Mouse (Mus musculus) layer of hippocampus, postnatal 36 days (tissue): ENCODE measurements around the gene Lrba. TPM values are rescaled to one million over a fixed set of nuclear protein-coding genes. Genes with fewer than 3 reads are reported as not detected.

Source experiments
- DNase-seq, 2 experiments: peaks; one replicate each; pipeline ENCODE4 v3.0.0; 2022
- total RNA-seq, 2 experiments: library from RNA; stranded (reverse); gene quantifications; 2 replicates each; pipeline ENCODE4 v1.2.3; 2021

Gene Lrba
- total RNA-seq, 2 experiments from 2014 or later = 25.7 to 29.9 TPM

DNA sequence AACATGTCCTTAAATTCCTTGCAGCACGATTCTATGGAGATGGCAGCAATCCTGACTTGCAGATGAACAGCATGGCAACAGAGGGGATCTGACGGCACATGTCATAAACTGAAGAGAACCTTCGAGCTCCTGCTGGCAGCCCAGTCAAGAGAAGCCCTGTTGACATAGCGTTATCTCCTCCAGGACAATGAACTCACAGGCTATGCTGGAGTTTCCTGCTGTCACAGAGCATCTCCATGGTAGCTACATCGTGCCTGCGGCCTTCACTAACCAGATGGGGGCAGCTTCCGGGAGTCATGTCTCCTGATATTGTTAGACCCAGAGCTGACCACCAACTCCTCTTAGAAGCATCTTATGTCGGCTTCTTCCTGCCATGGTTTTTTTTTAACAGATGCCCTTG is 578.3 kb downstream of the Lrba start:
- DNase-seq = no peak

DNA sequence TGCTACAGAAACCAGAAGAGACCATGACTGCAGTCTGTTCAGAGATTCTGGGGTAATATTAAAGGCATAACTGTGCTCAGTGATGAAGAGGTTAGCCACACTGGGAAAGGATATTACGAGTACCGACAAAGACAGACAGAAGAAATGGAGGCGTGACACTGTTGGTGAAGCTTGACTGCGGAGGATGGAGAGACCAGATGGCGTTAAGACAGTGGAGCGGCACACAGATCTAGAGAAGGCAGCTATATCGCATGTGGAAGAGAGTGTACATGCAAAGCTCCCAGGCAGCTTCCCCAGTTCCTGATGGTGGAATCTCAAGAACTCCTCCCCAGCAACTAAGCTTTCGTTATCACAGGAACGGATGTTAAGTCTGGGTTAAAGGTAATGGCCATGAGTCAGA is 579.8 kb downstream of the Lrba start:
- DNase-seq = peak; percentile 59 to 65

DNA sequence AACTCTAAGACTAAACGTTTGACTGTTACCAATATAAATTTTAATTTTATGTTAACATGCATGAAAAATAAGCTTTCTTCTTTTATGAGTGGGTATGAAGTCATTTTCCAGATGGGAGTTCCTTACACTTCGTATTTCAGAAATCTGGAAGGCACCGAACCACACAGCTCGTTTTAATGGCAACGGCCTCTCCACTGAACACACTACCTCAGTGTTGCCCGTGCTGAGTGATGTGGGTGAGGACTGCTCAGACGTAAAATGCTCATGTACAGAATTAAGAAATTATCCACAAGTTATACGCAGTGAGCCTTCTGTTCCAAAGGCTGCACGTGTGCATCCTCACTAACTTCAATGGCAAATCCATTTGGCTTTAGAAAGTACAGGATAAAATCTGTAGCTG is 582.4 kb downstream of the Lrba start:
- no peak for DNase-seq

DNA sequence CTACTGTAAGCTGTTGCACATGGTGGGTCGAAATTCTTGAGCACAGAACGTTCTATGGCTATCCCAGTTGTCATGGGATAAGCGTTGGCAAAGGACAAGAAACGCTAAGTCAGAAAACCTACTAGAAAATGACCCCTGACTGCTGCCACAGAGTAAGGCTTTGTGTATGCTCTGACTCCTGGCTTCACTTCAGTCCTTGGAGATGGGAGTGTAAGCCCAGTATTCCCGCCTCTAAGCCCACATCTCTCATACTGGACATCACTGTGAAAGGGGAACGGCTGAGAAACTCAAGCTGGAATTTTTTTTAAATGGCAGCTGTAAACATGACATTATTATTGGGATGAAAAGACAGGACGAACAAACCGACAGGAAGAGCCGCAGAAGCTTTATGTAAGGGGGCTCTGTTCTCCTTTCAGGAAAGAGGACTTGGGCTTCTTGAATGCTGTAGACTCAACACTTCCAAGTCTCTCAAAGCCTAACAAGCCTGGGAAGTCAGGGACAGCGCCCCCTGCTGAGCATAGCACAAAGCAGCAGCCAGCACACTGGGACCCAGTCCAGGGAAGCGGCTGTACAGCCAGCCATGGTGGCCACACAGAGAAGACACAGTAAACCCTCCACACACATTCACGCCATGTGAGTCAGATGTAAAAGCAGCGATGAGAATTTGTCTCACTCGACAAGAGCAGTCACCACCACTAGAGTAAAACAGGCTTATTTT is 583.4 kb downstream of the Lrba start:
- peak in 1 of 2 experiments; percentile 74 for DNase-seq

DNA sequence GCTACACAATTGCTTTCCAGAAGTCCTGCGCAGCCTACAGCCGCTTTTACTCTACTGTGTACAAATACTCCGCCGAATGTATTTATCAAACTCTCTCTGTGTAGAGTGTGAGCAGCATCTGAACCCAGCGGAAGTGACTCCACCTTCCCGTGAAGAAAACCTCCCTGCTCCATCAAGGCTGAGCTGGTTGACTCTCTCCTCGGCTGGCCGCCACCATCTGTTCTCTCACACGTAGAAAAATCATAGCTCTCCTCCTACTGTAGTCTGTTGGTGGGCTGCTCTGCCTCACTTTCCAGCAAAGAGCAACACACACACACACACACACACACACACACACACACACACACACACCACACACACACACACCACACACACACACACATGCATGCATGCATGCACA is 584.7 kb downstream of the Lrba start:
- no peak for DNase-seq

DNA sequence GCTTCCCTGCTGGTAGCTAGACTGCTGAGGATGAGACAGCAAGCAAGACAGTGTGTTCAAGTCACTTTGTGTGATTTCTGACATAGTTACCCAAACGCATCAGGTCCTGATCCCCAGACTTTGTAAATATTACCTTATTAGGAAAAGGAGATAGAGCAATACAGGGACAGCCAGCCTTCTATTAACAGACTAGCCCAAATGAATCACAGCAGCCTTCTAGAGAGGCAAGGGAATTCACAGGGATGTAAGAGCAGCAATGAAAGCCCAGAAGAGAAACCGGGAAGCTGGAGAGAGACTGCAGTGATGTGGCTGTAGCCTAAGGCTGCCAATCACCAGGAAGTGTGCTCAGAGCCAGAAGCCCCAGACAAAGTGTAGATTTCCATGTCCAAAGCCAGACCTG is 585.2 kb downstream of the Lrba start:
- no peak for DNase-seq

DNA sequence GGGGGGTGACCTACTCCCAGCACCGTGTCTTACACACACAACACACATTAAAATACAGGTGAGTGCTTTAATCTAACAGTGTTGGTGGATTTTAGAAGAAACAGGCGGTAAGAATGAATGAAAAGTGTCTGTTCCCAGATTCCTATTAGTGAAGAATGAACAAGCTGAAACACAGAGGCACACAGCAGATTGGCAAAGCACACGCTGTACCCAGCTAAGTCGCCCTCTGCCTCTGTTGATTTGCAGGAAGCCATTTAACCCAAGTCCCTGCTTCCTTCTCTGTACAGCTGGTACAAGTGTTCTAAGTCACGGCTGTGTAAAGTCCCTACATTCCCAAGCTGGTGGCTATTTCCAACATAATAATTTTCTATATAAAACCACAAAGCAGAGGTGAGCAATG is 586.4 kb downstream of the Lrba start:
- peak in 1 of 2 experiments; percentile 42 for DNase-seq

DNA sequence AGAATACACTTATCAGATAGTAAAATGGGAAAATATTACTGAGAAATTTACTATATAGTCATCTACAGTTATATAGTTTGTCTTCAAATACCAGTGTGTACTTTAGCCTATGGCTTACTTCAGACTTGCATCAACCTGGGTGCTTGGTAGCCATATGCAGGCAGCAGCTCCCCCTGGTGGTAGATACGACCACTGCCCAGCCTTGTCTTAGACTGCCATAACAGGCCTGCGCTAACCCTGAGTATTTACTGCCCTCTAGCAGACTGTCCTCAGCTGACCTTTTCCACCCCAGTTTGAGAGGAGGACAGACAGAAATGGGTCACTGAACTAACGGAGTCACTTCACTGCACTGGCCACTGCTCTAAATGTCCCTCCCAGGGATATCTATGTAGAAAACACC is 588.2 kb downstream of the Lrba start:
- peak in 1 of 2 experiments; percentile 65 for DNase-seq

DNA sequence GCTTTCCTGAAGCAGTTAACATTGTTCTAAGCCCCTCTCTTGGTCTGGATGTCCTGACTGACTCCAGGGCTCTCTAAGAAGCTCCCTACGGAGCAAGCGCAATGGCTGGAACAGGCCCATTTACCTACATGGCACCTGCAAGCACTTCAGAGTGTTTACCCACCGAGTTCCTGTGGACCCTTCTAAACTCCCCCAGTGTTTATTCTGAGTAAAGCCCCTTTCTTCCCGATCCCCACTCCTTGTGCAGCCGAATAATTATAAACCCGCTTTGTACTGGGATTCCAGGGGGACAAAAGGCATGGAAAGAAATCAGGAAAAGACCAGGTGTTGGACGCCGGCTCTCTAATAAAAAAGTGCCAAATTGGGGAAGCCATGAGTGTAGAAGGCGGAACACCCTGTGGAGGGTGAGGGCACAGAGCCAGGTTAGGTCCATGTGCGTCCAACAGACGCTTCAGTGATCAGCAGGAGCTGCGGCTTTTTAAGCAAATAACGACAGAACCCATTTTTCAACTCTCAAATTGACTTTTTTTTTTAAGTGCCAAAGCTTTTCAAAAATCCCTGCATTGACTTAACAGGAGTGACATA is 593.6 kb downstream of the Lrba start:
- DNase-seq = no peak

DNA sequence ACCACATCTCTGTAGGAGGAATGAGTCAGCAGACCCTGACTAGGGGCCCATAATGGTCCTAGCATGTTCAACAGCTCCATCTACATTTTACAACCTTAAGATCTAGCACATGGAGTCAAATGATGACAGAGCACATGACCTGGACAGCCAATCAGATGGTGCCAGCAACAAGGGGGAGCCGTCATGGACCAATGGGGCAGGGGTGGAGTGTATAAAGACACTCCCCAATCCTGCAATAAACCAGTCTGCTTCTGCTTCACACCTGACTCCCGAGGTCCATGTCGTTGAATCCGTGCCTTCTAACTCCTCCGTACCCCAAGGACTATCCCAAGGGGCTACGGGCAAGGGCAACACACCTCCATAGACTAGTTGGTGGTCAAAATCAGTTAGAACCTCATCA is 594.9 kb downstream of the Lrba start:
- DNase-seq = no peak

DNA sequence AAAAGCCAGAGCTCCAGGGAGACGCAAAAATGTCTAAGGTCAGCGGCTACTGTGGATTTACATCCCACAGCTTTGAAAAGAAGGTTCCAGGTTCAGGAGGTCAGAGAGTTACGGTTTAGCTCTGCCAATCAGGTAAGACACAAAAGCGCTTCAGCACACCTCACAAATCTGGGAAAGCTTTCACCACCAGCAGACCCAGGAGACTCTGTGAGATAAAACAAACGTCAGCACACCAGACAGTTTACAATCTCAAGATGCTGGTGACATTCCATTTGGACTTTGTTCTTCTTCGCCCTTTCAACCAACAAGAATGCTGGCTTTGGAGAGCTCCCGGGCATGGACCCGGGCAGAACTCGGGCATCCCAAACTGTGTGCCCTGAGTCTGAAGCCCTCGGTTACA is 595.9 kb downstream of the Lrba start:
- no peak for DNase-seq

DNA sequence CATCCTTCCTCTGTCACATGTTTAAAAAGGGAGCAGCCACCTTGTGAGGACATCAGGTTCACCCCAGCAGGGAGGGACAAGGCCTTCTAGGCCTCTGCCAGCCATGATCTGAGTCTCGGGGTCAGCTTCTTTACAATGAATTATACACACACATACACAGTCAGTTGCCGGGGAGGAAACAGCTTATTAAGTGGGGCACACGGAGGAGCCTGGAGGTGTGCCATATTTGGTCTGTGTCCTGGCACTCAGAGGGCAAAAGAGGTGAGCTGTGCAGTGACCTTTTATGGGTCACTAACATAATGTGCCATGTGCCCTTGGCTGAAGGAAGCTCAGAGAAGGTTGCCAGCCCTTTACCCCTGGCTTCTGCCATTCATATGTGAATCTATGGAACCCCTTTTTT is 596.9 kb downstream of the Lrba start:
- no peak for DNase-seq

DNA sequence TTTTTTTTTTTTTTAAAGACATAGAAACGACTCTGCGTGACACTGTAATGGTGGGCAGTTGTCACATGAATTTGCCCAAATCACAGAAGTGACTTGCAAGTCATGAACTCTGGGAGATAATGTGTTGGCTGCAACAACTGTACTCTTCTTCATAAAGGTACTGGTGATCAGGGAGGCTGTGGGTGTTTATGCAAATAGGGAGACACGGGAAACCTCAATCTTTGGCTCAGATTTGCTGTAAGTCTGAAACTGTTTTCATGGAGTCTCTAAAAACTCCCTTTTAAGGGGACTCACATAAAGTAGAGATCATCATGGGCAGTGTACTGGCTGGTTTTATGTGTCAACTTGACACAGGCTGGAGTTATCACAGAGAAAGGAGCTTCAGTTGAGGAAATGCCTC is 603.0 kb downstream of the Lrba start:
- DNase-seq = no peak

DNA sequence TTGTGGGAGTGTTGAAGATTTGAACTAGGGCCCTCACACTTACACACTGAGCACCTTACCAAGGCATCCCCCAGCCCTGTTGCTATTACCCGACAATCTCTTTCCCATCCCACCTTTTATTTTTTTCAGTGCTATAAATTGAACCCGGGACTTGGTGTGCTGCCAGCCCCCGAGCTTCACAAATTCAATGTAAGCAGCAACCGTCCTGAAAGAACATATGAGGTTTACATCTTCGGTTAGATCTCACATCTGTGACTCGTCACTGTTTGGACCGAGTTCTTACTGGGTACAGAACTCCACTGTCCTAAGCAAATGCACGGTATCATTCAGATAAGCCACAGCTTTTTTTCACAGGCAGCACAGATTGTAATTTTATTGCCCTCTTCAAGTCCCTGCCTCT is 607.6 kb downstream of the Lrba start:
- no peak for DNase-seq

Other genes with a start within 250 kb of the Lrba start
- not detected for gene Prss48, start 222.2 kb upstream of the Lrba start, total RNA-seq
- gene Rps3a1, start 82.0 kb upstream of the Lrba start, total RNA-seq = 100 to 1,000 TPM; 392 to 411 TPM